Mouse (Mus musculus): ENCODE data around the gene Flnb. TPM values are rescaled to one million over a fixed set of nuclear protein-coding genes. Genes with fewer than 3 reads are reported as not detected.

The Flnb gene
- total and polyA plus RNA-seq, 2 experiments from 2014 or later, result 4.2 to 32.7 TPM

DNA sequence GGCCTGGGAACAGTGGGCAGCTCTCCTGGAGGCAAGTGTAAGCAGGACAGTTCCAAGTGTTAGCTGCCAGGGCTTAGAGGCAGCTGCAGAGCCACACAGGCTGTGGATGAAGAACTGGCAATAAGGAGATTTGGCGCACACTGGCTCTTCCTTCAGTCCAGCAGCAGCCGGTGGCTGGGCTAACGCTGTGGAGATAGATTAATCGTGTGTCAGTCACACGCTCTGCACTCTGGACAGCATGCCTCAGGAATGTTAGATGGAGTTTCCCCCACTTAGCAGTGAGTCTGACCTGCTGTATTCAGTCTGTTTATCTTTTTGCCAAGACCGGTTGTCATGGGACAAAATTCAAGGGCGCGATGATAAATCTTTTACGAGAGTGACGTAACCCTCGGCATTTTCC is 35.9 kb downstream of the Flnb start:
- Histone ChIP-seq H3K9me3 (ENCODE audit: low read length) (no peaks in the 10 kb centered on the region), H3K9ac (replicated peaks; ENCODE audit: low read length) (no peak overlapping the region), H3K4me3 (ENCODE audit: low read length) (no peak overlapping the region), H3K4me1 (ENCODE audit: insufficient read depth, low read length) (peaks cover 12% of the 10 kb centered on the region), H3K27me3 (ENCODE audit: insufficient read depth, low read length) (no peaks in the 10 kb centered on the region), H3K36me3 (ENCODE audit: insufficient read depth, low read length) (no peaks in the 10 kb centered on the region), H3K4me2 (ENCODE audit: low read depth, low read length) (no peak overlapping the region), H3K27ac (no peak overlapping the region; the same call in 1 of the 2 replicates)
- TF ChIP-seq CTCF (IDR thresholded peaks at IDR 0.05; ENCODE audit: low read depth), result peak; percentile 18; the same call in 1 of the 2 replicates
- WGBS, result 31% methylated on average over 11 of the region's 11 CpGs
- ATAC-seq (peak; percentile 86), DNase-seq (ENCODE audit: low spot score) (peak; percentile 76)

- no peak overlapping the region for H3K4me3 ChIP-seq (ENCODE audit: low read length)
- H3K4me1 ChIP-seq (ENCODE audit: insufficient read depth, low read length), result peaks cover 12% of the 10 kb centered on the region
- no peak for DNase-seq (ENCODE audit: low spot score)
- H3K27me3 ChIP-seq (ENCODE audit: insufficient read depth, low read length), result no peaks in the 10 kb centered on the region
- ATAC-seq, result no peak
- H3K9ac ChIP-seq (replicated peaks; ENCODE audit: low read length), result no peak overlapping the region
- no peaks in the 10 kb centered on the region for H3K36me3 ChIP-seq (ENCODE audit: insufficient read depth, low read length)
- no peaks in the 10 kb centered on the region for H3K9me3 ChIP-seq (ENCODE audit: low read length)
- 68% methylated on average over 6 of the region's 6 CpGs for WGBS
- TF ChIP-seq CTCF (IDR thresholded peaks at IDR 0.05; ENCODE audit: low read depth), result no peak
- H3K27ac ChIP-seq, result no peak overlapping the region
- H3K4me2 ChIP-seq (ENCODE audit: low read depth, low read length), result no peak overlapping the region
Observed at GRCm38 (mm10) chr14:7854366-7854765, 36.6 kb downstream of the Flnb start.

DNA sequence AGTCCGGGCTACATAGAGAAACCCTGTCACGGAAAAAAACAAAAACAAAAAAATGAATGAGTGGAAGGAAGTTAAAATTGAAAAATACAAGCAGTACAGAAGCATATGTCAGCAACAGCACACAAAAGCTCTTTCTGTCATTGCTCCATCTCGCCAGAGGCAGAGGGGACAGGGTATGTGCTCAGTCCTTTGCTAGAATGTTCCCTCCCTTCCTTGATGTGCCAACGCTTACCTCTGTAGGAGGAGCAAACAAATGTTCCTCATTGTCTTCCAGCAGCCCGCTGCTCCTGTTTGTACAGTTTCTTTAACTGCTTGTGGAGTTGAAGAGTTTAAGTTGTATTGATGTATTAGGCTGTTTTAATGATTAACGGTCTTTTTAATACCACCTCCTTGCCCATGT is 37.3 kb downstream of the Flnb start:
- 59% methylated on average over 6 of the region's 6 CpGs for WGBS
- no peak for ATAC-seq
- Histone ChIP-seq H3K4me3 (ENCODE audit: low read length) (no peak overlapping the region), H3K27ac (no peak overlapping the region), H3K9ac (replicated peaks; ENCODE audit: low read length) (no peak overlapping the region), H3K27me3 (ENCODE audit: insufficient read depth, low read length) (no peaks in the 10 kb centered on the region), H3K36me3 (ENCODE audit: insufficient read depth, low read length) (no peaks in the 10 kb centered on the region), H3K4me1 (ENCODE audit: insufficient read depth, low read length) (peaks cover 12% of the 10 kb centered on the region), H3K9me3 (ENCODE audit: low read length) (no peaks in the 10 kb centered on the region), H3K4me2 (ENCODE audit: low read depth, low read length) (no peak overlapping the region)
- no peak for DNase-seq (ENCODE audit: low spot score)
- no peak for TF ChIP-seq CTCF (IDR thresholded peaks at IDR 0.05; ENCODE audit: low read depth)

GRCm38 (mm10) chr14:7855501-7855900 is 37.7 kb downstream of the Flnb start:
- H3K36me3 ChIP-seq (ENCODE audit: insufficient read depth, low read length), result no peaks in the 10 kb centered on the region
- H3K4me3 ChIP-seq (ENCODE audit: low read length), result no peak overlapping the region
- no peak for ATAC-seq
- 58% methylated on average over 5 of the region's 5 CpGs for WGBS
- TF ChIP-seq CTCF (IDR thresholded peaks at IDR 0.05; ENCODE audit: low read depth), result no peak
- H3K27ac ChIP-seq, result no peak overlapping the region
- H3K4me2 ChIP-seq (ENCODE audit: low read depth, low read length), result no peak overlapping the region
- peaks cover 12% of the 10 kb centered on the region for H3K4me1 ChIP-seq (ENCODE audit: insufficient read depth, low read length)
- DNase-seq (ENCODE audit: low spot score), result no peak
- no peaks in the 10 kb centered on the region for H3K9me3 ChIP-seq (ENCODE audit: low read length)
- H3K27me3 ChIP-seq (ENCODE audit: insufficient read depth, low read length), result no peaks in the 10 kb centered on the region
- no peak overlapping the region for H3K9ac ChIP-seq (replicated peaks; ENCODE audit: low read length)

GRCm38 (mm10) chr14:7856348-7856747 is 38.6 kb downstream of the Flnb start:
- H3K4me1 ChIP-seq (ENCODE audit: insufficient read depth, low read length), result peaks cover 10% of the 10 kb centered on the region
- no peak overlapping the region for H3K4me3 ChIP-seq (ENCODE audit: low read length)
- H3K36me3 ChIP-seq (ENCODE audit: insufficient read depth, low read length), result no peaks in the 10 kb centered on the region
- H3K9me3 ChIP-seq (ENCODE audit: low read length), result no peaks in the 10 kb centered on the region
- H3K27me3 ChIP-seq (ENCODE audit: insufficient read depth, low read length), result no peaks in the 10 kb centered on the region
- no peak overlapping the region for H3K27ac ChIP-seq
- H3K9ac ChIP-seq (replicated peaks; ENCODE audit: low read length), result no peak overlapping the region
- ATAC-seq (no peak), DNase-seq (ENCODE audit: low spot score) (no peak)
- WGBS, result 84% methylated on average over 10 of the region's 10 CpGs
- no peak overlapping the region for H3K4me2 ChIP-seq (ENCODE audit: low read depth, low read length)
- no peak for TF ChIP-seq CTCF (IDR thresholded peaks at IDR 0.05; ENCODE audit: low read depth)

DNA sequence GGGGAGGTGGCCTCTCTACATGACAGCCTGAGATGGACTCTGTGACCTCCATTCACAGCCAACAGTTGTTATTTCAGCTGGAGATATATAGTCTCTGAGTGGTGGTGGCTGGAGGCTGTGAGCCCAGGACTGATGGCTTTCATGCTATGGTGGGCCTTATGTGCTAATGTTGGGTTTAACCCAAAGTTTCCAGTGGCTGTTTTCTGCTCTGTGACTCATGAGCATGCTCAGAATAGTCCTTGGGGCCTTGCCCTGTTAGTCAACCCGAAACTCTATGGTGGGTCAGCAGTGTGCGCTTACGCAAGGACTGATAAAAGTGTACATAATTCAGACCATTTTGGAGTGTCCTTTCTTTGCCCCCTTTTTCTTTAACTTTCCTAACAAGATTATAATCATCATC is 40.1 kb downstream of the Flnb start:
- Histone ChIP-seq H3K27ac (no peak overlapping the region), H3K4me2 (ENCODE audit: low read depth, low read length) (no peak overlapping the region), H3K4me3 (ENCODE audit: low read length) (no peak overlapping the region), H3K27me3 (ENCODE audit: insufficient read depth, low read length) (no peaks in the 10 kb centered on the region), H3K9me3 (ENCODE audit: low read length) (no peaks in the 10 kb centered on the region), H3K36me3 (ENCODE audit: insufficient read depth, low read length) (no peaks in the 10 kb centered on the region), H3K4me1 (ENCODE audit: insufficient read depth, low read length) (peaks cover 7% of the 10 kb centered on the region; the same call in 1 of the 2 replicates), H3K9ac (replicated peaks; ENCODE audit: low read length) (no peak overlapping the region)
- no peak for TF ChIP-seq CTCF (IDR thresholded peaks at IDR 0.05; ENCODE audit: low read depth)
- 93% methylated on average over 3 of the region's 3 CpGs for WGBS
- DNase-seq (ENCODE audit: low spot score) (no peak), ATAC-seq (no peak)

- Histone ChIP-seq H3K27me3 (ENCODE audit: insufficient read depth, low read length) (no peaks in the 10 kb centered on the region), H3K36me3 (ENCODE audit: insufficient read depth, low read length) (no peaks in the 10 kb centered on the region), H3K27ac (no peak overlapping the region), H3K4me2 (ENCODE audit: low read depth, low read length) (no peak overlapping the region), H3K9me3 (ENCODE audit: low read length) (no peaks in the 10 kb centered on the region), H3K9ac (replicated peaks; ENCODE audit: low read length) (no peak overlapping the region), H3K4me1 (ENCODE audit: insufficient read depth, low read length) (peaks cover 6% of the 10 kb centered on the region; the same call in 1 of the 2 replicates), H3K4me3 (ENCODE audit: low read length) (no peak overlapping the region)
- DNase-seq (ENCODE audit: low spot score), result no peak
- 64% methylated on average over 4 of the region's 4 CpGs for whole genome bisulfite sequencing
- no peak for ATAC-seq
- TF ChIP-seq CTCF (IDR thresholded peaks at IDR 0.05; ENCODE audit: low read depth), result no peak
Observed at GRCm38 (mm10) chr14:7858430-7858829, 40.7 kb downstream of the Flnb start.
